Mouse (Mus musculus) layer of hippocampus, adult 18-20 months (tissue): ENCODE measurements at regions not wholly inside any gene's neighbourhood (a gene's known extent, or its start where the extent isn't known, plus 50 kb on each side); places are given as distances from the start of the nearest gene placed in this dataset.

Experiments
- DNase-seq, 2 experiments: peaks; one replicate each; pipeline ENCODE4 v3.0.0; 2022; ENCODE audit warnings: low spot score in 2 of 2

- no peak for DNase-seq
Observed at GRCm38 (mm10) chr9:61640739-61641138, 268.6 kb downstream of the Tle3 start.

GRCm38 (mm10) chr9:61638908-61639307 lies 266.7 kb downstream of the Tle3 start:
- DNase-seq, result no peak

GRCm38 (mm10) chr9:61633936-61634335 lies 261.8 kb downstream of the Tle3 start:
- no peak for DNase-seq

GRCm38 (mm10) chr9:61632602-61633001 lies 260.4 kb downstream of the Tle3 start:
- no peak for DNase-seq

GRCm38 (mm10) chr9:61631097-61631496 lies 258.9 kb downstream of the Tle3 start:
- peak; percentile 43 to 64 for DNase-seq

- no peak for DNase-seq
Observed at GRCm38 (mm10) chr9:61627801-61628574, 255.8 kb downstream of the Tle3 start.

GRCm38 (mm10) chr9:61622933-61623332 lies 250.8 kb downstream of the Tle3 start:
- no peak for DNase-seq

GRCm38 (mm10) chr9:61621939-61622338 lies 249.8 kb downstream of the Tle3 start:
- no peak for DNase-seq

- DNase-seq, result no peak
Observed at GRCm38 (mm10) chr9:61620786-61621185, 248.6 kb downstream of the Tle3 start.

- no peak for DNase-seq
Observed at GRCm38 (mm10) chr9:61620105-61620504, 247.9 kb downstream of the Tle3 start.

GRCm38 (mm10) chr9:61618510-61619249 lies 246.5 kb downstream of the Tle3 start:
- DNase-seq, result peak; percentile 13 to 43

GRCm38 (mm10) chr9:61617979-61618378 lies 245.8 kb downstream of the Tle3 start:
- no peak for DNase-seq

- DNase-seq, result no peak
Observed at GRCm38 (mm10) chr9:61615556-61615955, 243.4 kb downstream of the Tle3 start.

- no peak for DNase-seq
Observed at GRCm38 (mm10) chr9:61607576-61607975, 235.4 kb downstream of the Tle3 start.

GRCm38 (mm10) chr9:61602353-61602978 lies 230.3 kb downstream of the Tle3 start:
- DNase-seq, result no peak

GRCm38 (mm10) chr9:61601911-61602310 lies 229.7 kb downstream of the Tle3 start:
- DNase-seq, result no peak

GRCm38 (mm10) chr9:61597287-61597686 lies 225.1 kb downstream of the Tle3 start:
- DNase-seq, result no peak

- DNase-seq, result no peak
Observed at GRCm38 (mm10) chr9:61596410-61597108, 224.4 kb downstream of the Tle3 start.

GRCm38 (mm10) chr9:61595170-61595967 lies 223.2 kb downstream of the Tle3 start:
- DNase-seq, result no peak

- no peak for DNase-seq
Observed at GRCm38 (mm10) chr9:61593991-61594390, 221.8 kb downstream of the Tle3 start.
